Mouse (Mus musculus) liver, embryonic 14.5 days (tissue): ENCODE data around the gene Gm10644.

ENCODE experiments used
- CTCF ChIP-seq: IDR thresholded peaks from 2 replicates; pipeline ENCODE4 v1.5.1; 2016; ENCODE audit warnings: antibody characterized with exemption, low read depth, control low read depth
- EP300 ChIP-seq: IDR thresholded peaks from 2 replicates; pipeline ENCODE4 v1.6.1; 2016; ENCODE audit warnings: antibody characterized with exemption, low read depth

DNA sequence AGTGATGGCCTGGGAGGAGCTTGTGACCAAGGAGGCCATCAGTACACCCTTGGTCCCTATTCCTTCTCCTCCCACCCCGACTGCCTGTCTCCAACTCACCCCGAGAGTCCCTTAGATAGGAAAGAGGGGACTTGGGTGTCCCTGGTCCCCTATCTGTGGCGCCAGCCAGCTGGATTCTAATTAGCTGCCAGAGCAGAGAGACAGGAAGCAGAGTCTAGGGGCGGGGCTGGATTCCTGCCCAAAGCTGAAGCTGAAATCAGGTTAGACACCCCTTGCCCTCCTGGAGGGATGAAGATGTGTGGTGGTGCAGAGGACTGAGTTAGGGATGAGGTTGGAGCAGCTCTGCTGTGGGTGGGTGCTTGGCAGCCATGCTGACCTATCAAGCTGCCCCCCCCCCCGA, 40.1 kb downstream of the Gm10644 start:
- TF ChIP-seq CTCF (no peak), EP300 (no peak)
